Mouse (Mus musculus) CD4-positive, CD25-positive, alpha-beta regulatory T cell, adult 2 months (primary cell): Measurements from ENCODE around the gene Ttc3.
"Not testable (repeated sequence)": the region's sequence is repeated elsewhere in the genome, so short reads cannot be mapped to it uniquely, and the experiment has no call there.

Source experiments
- DNase-seq: peaks from one replicate; pipeline ENCODE4 v3.0.0-alpha.2; 2012; ENCODE audit warnings: low read depth, low spot score

Ttc3 gene

GRCm38 (mm10) chr16:94435495-94436234, 65.2 kb downstream of the Ttc3 start:
- DNase-seq, result no peak

DNA sequence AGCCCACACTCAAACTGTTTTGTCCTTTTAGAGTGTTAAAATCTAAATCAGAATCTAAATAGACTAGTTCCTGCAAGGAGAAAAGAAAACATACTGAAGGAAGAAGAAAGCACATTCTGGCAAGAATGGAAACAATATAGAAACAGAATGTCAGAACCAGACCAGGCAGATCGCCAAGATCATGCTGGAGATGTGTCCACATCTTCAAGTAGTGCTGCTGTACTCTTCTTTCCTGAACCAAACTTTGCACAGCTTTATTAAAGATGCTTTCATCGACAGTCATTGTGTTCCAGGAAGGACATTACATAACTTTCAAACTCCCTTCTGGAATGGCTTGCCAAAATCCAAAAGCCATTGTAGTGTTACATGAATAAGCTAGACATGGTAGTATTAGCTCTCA, 66.4 kb downstream of the Ttc3 start:
- no peak for DNase-seq

DNA sequence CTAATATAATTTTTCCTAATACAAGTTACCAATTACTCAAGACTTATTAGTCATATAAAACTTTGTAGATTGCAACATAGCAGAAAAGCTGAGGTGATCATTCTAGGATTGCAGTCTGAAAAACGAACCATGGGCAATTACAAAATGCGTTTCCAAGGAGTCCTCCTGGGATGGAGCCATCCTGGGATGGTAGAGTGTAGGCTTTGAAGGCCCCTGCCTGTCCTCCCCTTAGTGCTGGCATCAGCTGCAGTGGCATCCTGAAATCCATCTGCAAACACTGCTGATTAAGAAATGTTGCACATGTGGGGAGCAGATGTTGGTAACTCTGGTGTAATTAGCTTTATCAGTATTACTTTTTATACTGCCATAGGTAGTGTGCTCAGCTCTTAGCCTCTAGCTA, 70.9 kb downstream of the Ttc3 start:
- no peak for DNase-seq

DNA sequence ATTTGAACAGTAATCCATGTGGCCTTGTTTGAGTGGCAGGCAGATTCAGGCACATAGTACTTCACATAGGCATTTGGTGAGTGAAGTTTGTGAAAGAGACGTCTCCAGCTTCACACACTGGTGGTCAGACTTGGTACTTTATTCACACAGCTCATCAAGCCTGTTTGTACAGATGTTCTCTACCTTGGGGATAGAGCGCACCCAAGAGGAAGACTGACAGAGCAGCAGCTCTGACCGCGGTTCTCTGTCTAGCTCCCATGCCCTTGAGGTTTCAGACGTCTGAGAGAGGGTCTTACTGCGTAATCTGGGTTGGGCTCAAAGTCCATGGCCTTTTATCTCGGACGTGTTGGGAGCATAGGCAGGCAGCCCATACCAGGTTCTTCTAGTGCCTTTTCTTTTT, 78.7 kb downstream of the Ttc3 start:
- DNase-seq, result peak; percentile 34

GRCm38 (mm10) chr16:94449632-94450031, 79.2 kb downstream of the Ttc3 start:
- DNase-seq, result no peak

- no peak for DNase-seq
Measured at GRCm38 (mm10) chr16:94451545-94452488, 81.4 kb downstream of the Ttc3 start.

DNA sequence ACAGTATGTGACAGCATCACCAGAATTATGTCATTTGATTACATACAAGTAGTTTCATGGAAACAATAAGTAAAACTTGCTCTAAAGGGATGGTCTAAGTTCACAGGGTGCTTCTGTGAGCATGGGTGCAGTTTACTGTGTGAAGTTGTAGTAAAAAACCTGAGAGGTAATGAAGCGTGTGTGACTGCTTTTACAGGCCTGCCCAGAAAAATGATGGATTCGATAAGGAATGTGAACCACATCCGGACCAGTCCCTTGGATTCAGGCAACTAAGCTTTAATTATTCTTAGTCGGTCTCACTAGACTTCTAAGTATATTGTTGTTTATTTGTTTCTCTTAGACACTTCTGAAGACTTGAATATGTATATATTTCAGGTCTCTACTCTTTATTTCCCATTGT, 82.3 kb downstream of the Ttc3 start:
- no peak for DNase-seq

- peak; percentile 22 for DNase-seq
Measured at GRCm38 (mm10) chr16:94454146-94454545, 83.7 kb downstream of the Ttc3 start.

- DNase-seq, result no peak
Measured at GRCm38 (mm10) chr16:94464067-94464466, 93.6 kb downstream of the Ttc3 start.

- no peak for DNase-seq
Measured at GRCm38 (mm10) chr16:94465900-94466299, 95.5 kb downstream of the Ttc3 start.

GRCm38 (mm10) chr16:94466317-94466716, 95.9 kb downstream of the Ttc3 start:
- not testable (repeated sequence) for DNase-seq

DNA sequence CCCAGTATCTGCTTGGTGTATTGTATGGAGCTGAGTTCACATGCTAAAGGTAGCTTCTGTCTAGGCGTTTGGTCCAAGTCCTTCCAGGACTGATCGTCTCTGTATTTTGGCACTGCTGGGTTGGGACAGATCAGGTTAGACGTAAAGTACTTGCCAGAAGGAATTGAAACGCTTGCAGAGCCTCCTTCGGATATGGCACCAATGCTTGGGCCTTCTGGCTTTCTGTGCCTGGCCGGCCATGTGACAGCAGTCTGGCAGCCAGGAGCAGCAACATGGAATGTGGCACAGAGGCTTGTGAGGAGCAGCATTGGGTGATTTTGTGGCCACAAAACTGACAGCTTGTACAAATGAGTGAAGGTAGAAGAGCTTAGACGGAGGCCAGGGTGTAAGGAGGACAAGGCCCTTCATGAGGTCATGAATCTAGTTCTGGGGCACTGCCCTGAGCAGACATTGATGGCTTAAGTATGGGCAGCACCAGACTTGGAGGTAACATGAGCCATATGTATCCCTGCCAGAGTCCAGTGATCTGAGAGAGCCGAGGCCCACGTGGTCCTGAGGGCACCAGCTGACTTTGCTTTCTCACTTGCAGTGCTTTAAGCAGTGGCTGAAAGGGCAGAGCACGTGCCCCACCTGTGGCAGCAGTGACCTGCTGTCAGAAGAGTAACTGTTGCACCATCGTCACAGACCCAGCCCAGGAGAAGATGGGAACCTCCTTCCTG, 97.1 kb downstream of the Ttc3 start:
- no peak for DNase-seq

DNA sequence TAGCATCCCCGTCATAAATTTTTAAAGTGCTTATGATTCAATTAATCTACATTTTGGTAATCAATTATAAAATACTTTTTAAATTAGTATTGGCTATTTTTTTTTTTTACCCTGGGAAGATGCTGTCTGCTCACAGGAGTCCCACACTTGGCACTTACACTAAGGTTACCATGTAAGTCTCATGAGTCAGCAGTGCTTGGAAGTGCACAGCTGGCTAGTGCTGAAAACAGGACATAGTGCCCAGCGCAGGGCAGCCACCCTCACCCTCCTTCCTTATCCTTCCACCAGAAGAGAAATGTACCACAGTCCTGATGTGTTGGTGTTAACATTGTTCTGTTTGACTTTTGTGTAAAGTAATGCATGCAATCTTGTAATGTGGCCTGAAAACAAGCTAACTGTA, 98.0 kb downstream of the Ttc3 start:
- no peak for DNase-seq

DNA sequence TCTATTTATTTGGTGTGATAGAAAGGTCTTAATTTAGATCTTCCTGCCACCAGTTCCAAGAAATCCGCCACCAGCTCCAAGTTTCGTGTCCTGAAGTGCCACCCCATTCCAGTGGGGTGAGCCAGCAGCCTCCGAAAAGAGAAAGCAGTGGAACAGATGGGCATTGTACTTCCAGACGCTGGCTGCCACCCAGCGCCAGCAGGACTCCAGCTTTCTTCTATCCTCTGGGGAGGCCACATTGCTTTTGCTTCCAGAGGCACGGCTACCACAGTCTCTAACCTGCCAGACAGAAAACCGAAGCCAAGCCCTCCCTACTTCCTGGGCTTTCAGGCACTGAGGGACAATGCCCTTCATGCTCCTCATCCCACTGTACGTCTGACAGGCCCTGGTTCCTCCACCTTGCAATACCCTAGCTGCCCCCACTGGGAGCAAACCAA, 102.1 kb downstream of the Ttc3 start:
- DNase-seq, result no peak

GRCm38 (mm10) chr16:94473086-94473822, 102.8 kb downstream of the Ttc3 start:
- no peak for DNase-seq

DNA sequence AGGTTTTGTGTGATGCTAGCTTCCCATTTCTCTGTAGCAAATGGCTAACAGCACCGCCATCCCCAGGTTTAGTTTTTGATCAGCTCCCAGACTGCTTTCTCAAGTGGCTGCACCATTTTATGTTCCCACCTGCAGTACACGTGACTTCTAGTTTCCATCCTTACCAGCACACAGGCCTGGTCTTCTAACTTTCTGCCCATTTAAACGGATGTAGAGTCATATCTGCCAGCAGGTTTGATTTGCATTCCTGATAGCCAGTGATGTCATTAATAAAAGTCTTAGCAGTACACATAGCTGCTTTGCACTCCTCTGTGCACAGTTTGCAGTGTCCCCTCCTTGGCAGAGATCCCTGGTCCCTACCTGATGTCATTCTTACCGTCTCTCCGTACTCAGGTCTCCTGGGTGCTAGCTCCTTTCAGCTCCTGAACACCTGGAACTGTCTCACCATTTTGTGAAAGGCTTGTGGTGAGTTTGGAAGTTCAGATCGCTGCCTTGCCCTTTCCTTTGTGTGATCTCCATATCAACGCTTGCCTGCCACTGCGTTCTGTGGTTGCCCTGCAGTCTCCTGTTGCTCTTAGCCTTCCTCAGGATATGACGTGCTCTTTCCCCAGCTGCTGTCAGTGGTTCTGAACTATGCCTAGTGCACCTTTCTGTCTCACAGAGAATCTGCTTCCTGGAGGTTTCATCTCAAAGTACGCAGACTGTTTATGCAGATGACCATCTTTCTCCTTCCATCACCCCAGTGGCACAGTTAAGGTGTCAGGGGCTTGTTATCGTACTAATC, 114.5 kb downstream of the Ttc3 start:
- peak; percentile 53 for DNase-seq

GRCm38 (mm10) chr16:94487341-94487740, 116.9 kb downstream of the Ttc3 start:
- DNase-seq, result no peak

DNA sequence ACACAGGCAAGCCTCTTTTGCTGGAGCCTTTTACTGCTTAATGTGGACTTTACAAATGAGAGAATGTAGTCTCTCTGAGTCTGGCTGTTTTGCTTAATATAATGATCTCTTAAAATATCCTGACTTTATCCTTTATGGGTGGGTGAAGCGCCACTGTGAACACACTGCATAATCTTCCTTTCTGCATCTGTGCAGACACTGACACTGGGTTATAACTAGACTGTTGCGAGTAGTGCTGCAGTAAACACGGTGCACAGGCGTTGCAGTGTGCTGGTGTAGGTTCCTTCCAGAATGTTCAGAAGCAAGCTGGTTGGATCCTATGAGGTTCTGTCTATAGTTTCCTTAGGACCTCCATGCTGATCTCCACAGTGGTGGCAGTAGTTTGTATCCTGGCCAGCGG, 118.9 kb downstream of the Ttc3 start:
- DNase-seq, result no peak

DNA sequence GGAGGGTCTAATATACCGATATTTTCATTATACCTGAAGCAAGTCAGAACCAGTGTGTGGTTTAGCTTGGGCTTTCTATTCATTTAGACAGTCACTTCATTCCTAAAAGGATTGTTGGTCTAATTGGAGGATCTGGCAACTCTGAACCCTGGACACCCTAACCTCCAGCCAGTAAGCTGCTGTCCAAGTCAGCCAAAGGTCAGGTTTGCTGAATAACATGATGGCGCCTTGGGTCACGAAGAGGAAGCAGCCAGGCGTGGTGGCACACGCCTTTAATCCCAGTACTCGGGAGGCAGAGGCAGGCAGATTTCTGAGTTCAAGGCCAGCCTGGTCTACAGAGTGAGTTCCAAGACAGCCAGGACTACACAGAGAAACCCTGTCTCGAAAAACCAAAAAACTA, 126.8 kb downstream of the Ttc3 start:
- DNase-seq, result not testable (repeated sequence)

DNA sequence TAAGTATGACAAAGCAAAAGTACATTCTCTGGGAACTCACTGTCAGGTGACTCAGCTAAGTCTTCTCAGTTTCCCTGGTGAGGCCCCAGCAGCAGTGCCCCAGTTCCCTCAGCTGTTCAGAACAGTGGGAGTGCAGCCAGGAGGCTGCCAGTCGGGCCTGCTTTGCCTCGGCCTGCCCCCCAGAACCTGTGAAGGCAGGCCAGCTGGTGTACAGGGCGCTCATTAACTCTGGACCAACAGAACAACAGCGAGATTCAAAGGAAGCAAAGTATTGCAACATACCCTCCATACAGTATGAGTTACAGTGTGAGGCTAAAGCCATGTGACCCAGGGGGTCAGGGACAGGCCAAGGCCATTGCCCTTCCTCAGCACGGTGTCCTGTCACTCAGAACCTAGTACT, 127.5 kb downstream of the Ttc3 start:
- DNase-seq, result no peak

GRCm38 (mm10) chr16:94504192-94504591, 133.8 kb downstream of the Ttc3 start:
- DNase-seq, result no peak
